Mouse (Mus musculus) thymus, postnatal 36 days (tissue): ENCODE measurements around the gene Ehbp1l1.
A peak's percentile ranks its signal among the peaks of the same experiment; 100 is the strongest.

Experiments used
- DNase-seq, 2 experiments: peaks; one replicate each; pipeline ENCODE4 v3.0.0; 2022; ENCODE audit warnings: mixed read lengths in 2 of 2

Ehbp1l1 gene

GRCm38 (mm10) chr19:5665465-5665864 lies 60.7 kb downstream of the Ehbp1l1 start:
- no peak for DNase-seq

- DNase-seq: no peak
These were observed 61.4 kb downstream of the Ehbp1l1 start for GRCm38 (mm10) chr19:5664669-5665257.

DNA sequence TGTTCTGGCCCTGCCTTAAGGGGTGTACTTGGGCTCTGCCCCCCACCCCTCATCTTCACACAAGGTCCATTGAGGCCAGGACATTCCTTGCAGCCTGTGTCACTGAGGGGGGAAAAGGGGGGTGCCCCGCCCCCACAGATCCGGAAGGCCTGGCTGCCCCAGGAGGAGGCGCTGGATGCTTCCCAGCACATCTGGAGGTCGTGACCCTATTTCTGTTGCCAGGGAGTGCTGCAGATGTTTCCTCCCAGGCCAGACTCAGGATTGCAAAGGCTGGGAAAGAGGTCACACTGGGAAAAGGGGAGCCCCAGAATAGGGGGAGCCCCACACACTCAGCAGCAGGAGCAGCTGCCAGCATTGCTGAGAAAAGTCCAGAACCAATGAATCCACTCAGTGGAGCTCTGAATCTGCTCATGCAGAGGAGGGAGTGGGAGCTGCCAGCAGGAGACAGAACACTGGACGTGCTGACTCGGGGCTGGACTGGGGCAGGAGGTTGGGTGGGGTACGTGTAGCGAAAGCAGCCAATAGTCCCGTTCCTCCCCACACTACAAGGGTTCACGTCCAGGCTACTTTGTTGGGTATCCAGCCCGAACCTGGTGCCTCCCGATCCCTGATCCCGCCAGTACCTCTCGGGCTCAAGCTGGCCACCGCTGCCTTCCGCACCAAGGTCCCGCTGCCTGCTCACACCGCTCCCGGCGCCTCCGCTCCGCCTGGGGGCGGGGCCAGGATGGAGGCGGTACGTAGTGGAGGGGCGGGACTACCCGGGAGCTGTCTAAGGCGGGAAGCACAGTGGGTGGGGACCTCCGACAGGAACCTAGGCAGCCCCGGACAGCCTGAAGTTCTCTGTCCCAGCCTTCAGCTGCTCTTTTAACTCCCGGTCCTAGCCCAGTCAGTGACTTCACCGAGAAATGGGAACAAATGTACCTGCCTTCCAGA lies 62.9 kb downstream of the Ehbp1l1 start, which contains the start of gene Sipa1:
TSS of gene Sipa1 (minus strand) at position 727 of the 933 bp plus-strand sequence.
- peak; percentile 98 for DNase-seq

DNA sequence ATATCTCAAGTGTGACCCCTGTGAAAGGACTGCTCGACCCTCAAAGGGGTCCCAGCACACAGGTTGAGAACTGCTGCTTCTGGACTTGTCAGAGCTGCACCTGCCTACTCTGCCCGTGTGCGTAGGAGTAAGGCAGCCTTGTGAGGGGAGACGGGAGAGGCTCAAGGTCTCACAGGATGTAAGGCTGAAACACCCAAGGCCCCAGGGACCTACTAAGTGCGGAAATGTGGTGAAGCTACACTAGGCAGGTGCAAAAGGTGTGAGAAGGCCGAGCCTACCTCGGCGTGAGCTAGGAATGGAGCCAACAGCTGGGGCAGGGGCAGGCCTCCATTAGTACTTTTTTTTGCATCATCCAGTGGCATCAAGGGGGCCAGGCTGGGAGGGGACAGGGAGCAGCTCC lies 63.8 kb downstream of the Ehbp1l1 start:
- peak; percentile 43 to 62 for DNase-seq

DNA sequence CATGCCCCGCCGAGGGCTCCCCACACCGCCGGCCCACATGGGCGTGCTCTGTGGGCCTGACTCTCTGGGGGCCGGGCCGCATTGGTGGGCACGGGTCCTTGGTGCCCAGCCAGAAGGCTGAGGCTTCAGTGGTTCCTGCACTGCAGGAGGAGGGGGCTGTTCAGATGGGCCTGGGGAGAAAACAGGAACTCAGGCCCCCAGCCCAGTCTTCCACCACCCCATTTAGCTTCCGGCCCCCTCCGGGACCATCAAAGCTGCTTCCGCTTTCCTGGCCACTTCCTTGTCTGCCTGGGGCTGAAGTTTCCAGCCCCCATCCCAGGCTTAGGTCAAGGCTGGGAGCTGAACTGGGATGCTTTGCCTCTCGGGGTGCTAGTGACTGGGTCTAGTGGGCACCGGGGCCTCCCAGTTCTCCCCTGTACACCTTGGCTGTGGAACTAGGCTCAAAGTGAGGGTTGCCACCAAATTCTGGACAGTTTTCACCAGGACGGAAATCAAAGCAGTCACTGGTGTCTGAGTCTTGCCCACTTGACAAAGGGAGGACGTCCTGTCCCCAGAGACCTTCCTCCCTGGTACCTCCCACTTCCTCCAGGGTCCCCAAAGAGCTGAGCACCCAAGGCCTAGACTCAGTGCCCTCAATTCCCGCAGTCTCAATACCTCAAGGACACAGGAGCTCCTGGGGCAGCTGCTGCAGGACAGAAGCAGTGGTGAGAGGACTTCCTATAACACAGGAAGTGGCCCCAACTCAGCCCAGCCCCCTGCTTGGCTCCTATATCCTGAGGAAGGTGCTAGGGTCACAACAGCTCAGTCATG lies 65.0 kb downstream of the Ehbp1l1 start:
- DNase-seq: peak; percentile 68 to 79
